Mouse (Mus musculus): ENCODE measurements around the gene Hipk1.

The Hipk1 gene

GRCm38 (mm10) chr3:103792566-103792965 lies 1.2 kb upstream of the Hipk1 start:
- DNase-seq (ENCODE audit: low read depth, low spot score): no peak

GRCm38 (mm10) chr3:103792111-103792406 lies 696 bp upstream of the Hipk1 start:
- DNase-seq (ENCODE audit: low read depth, low spot score): peak; percentile 32

GRCm38 (mm10) chr3:103790346-103791145 lies 817 bp downstream of the Hipk1 start:
- peak; percentile 20 for DNase-seq (ENCODE audit: low read depth, low spot score)

- peak; percentile 10 for DNase-seq (ENCODE audit: low read depth, low spot score)
Observed at GRCm38 (mm10) chr3:103789891-103790345, 1.4 kb downstream of the Hipk1 start.

GRCm38 (mm10) chr3:103789096-103789495 lies 2.3 kb downstream of the Hipk1 start:
- DNase-seq (ENCODE audit: low read depth, low spot score): no peak

GRCm38 (mm10) chr3:103787225-103787624 lies 4.1 kb downstream of the Hipk1 start:
- no peak for DNase-seq (ENCODE audit: low read depth, low spot score)

GRCm38 (mm10) chr3:103782844-103783609 lies 8.3 kb downstream of the Hipk1 start:
- DNase-seq (ENCODE audit: low read depth, low spot score): no peak

GRCm38 (mm10) chr3:103780777-103781176 lies 10.6 kb downstream of the Hipk1 start:
- DNase-seq (ENCODE audit: low read depth, low spot score): no peak

GRCm38 (mm10) chr3:103780271-103780670 lies 11.1 kb downstream of the Hipk1 start:
- no peak for DNase-seq (ENCODE audit: low read depth, low spot score)

GRCm38 (mm10) chr3:103779183-103779582 lies 12.2 kb downstream of the Hipk1 start:
- DNase-seq (ENCODE audit: low read depth, low spot score): no peak

- no peak for DNase-seq (ENCODE audit: low read depth, low spot score)
Observed at GRCm38 (mm10) chr3:103778660-103779059, 12.7 kb downstream of the Hipk1 start.

- no peak for DNase-seq (ENCODE audit: low read depth, low spot score)
Observed at GRCm38 (mm10) chr3:103777940-103778339, 13.4 kb downstream of the Hipk1 start.

- no peak for DNase-seq (ENCODE audit: low read depth, low spot score)
Observed at GRCm38 (mm10) chr3:103774009-103774408, 17.4 kb downstream of the Hipk1 start.

GRCm38 (mm10) chr3:103773508-103773907 lies 17.9 kb downstream of the Hipk1 start:
- no peak for DNase-seq (ENCODE audit: low read depth, low spot score)

GRCm38 (mm10) chr3:103772846-103773245 lies 18.5 kb downstream of the Hipk1 start:
- DNase-seq (ENCODE audit: low read depth, low spot score): no peak

- peak; percentile 81 for DNase-seq (ENCODE audit: low read depth, low spot score)
Observed at GRCm38 (mm10) chr3:103771531-103772130, 19.7 kb downstream of the Hipk1 start.

- DNase-seq (ENCODE audit: low read depth, low spot score): no peak
Observed at GRCm38 (mm10) chr3:103766789-103767188, 24.6 kb downstream of the Hipk1 start.

- no peak for DNase-seq (ENCODE audit: low read depth, low spot score)
Observed at GRCm38 (mm10) chr3:103759261-103759970, 31.9 kb downstream of the Hipk1 start.

- peak; percentile 60 for DNase-seq (ENCODE audit: low read depth, low spot score)
Observed at GRCm38 (mm10) chr3:103758456-103758855, 32.9 kb downstream of the Hipk1 start.

- DNase-seq (ENCODE audit: low read depth, low spot score): no peak
Observed at GRCm38 (mm10) chr3:103756920-103757319, 34.4 kb downstream of the Hipk1 start.

GRCm38 (mm10) chr3:103755351-103755750 lies 36.0 kb downstream of the Hipk1 start:
- no peak for DNase-seq (ENCODE audit: low read depth, low spot score)

- DNase-seq (ENCODE audit: low read depth, low spot score): no peak
Observed at GRCm38 (mm10) chr3:103751558-103751957, 39.8 kb downstream of the Hipk1 start.

All from ES-CJ7 (cell line).